Mouse (Mus musculus) erythroblast, embryonic 14.5 days (primary cell): ENCODE data around the gene Elac2.

Experiments used
- GATA1 ChIP-seq: IDR thresholded peaks from 2 replicates; pipeline ENCODE4 v1.6.1; 2012; ENCODE audit warnings: low read length, inconsistent platforms, mixed read lengths
- TAL1 ChIP-seq: IDR thresholded peaks from 3 replicates; pipeline ENCODE4 v1.6.1; 2012; ENCODE audit warnings: low read length, inconsistent platforms, mixed read lengths

- no peak for TF ChIP-seq GATA1
- TF ChIP-seq TAL1, result no peak
These were observed 19.6 kb downstream of the Elac2 start for GRCm38 (mm10) chr11:64998439-64998838.
